Mouse (Mus musculus) neural tube, embryonic 12.5 days (tissue): ENCODE results near the gene Rtn4. TPM values are rescaled to one million over a fixed set of nuclear protein-coding genes. Genes with fewer than 3 reads are reported as not detected.
"Not testable (repeated sequence)": the region's sequence is repeated elsewhere in the genome, so short reads cannot be mapped to it uniquely, and the experiment has no call there.

Experiments
- ATAC-seq: fragments of 200-750 bp; cut with Nextera tagmentation; 2 replicates; pipeline ENCODE4 v1.8.0; 2017; ENCODE audit warnings: low read depth, mild to moderate bottlenecking, moderate TSS enrichment, moderate library complexity; ENCODE audit not compliant: low FRiP score
- H3K27ac ChIP-seq: fragments of 300-500 bp; sonication (generic); 2 replicates; pipeline ENCODE4 v1.5.1; 2016
- H3K27me3 ChIP-seq: fragments of 300-500 bp; sonication (generic); replicated peaks from 2 replicates; pipeline ENCODE4 v1.6.1; 2016; ENCODE audit warnings: mild to moderate bottlenecking
- H3K36me3 ChIP-seq: fragments of 300-500 bp; sonication (generic); 2 replicates; pipeline ENCODE4 v1.6.1; 2016; ENCODE audit warnings: mild to moderate bottlenecking
- H3K4me1 ChIP-seq: fragments of 300-500 bp; sonication (generic); 2 replicates; pipeline ENCODE4 v1.6.1; 2016
- H3K4me2 ChIP-seq: fragments of 300-500 bp; sonication (generic); replicated peaks from 2 replicates; pipeline ENCODE4 v1.6.1; 2016; ENCODE audit warnings: mild to moderate bottlenecking
- H3K4me3 ChIP-seq: fragments of 300-500 bp; sonication (generic); 2 replicates; pipeline ENCODE4 v1.5.1; 2016
- H3K9ac ChIP-seq: fragments of 300-500 bp; sonication (generic); 2 replicates; pipeline ENCODE4 v1.6.1; 2016; ENCODE audit warnings: mild to moderate bottlenecking
- H3K9me3 ChIP-seq: fragments of 300-500 bp; sonication (generic); 2 replicates; pipeline ENCODE4 v1.6.1; 2016; ENCODE audit warnings: mild to moderate bottlenecking
- WGBS: fragments of 180-500 bp; shearing (Covaris S2); methylation state at CpG from one replicate; pipeline ENCODE4 v1.1.7; 2016; 5-methylcytosine and 5-hydroxymethylcytosine counted together
- polyA plus RNA-seq: library from polyadenylated mRNA; unstranded; fragments of >200 nt; fragmentation: Nextera tagmentation; extraction: Ambion mirVana; gene quantifications from 2 replicates; pipeline ENCODE4 v1.2.1, GENCODE M21; 2016

Gene Rtn4
- polyA plus RNA-seq, 1 experiment from 2014 or later = 120 TPM

GRCm38 (mm10) chr11:29748750-29749467, 56.2 kb downstream of the Rtn4 start:
- ATAC-seq = no peak
- H3K9ac ChIP-seq = no peak overlapping the region
- H3K9me3 ChIP-seq = no peaks in the 10 kb centered on the region
- no peak overlapping the region for H3K4me2 ChIP-seq
- no peak overlapping the region for H3K27ac ChIP-seq
- no peaks in the 10 kb centered on the region for H3K27me3 ChIP-seq
- no peak overlapping the region for H3K4me3 ChIP-seq
- H3K36me3 ChIP-seq = peaks cover 24% of the 10 kb centered on the region
- WGBS = 90% methylated on average over 8 of the region's 8 CpGs
- no peaks in the 10 kb centered on the region for H3K4me1 ChIP-seq

GRCm38 (mm10) chr11:29749468-29749829, 56.7 kb downstream of the Rtn4 start:
- H3K4me2 ChIP-seq = no peak overlapping the region
- no peak overlapping the region for H3K4me3 ChIP-seq
- no peaks in the 10 kb centered on the region for H3K27me3 ChIP-seq
- H3K9ac ChIP-seq = no peak overlapping the region
- ATAC-seq = no peak
- 100% methylated on average over 1 of the region's 1 CpGs for whole genome bisulfite sequencing
- H3K27ac ChIP-seq = no peak overlapping the region
- H3K9me3 ChIP-seq = no peaks in the 10 kb centered on the region
- H3K4me1 ChIP-seq = no peaks in the 10 kb centered on the region
- peaks cover 21% of the 10 kb centered on the region for H3K36me3 ChIP-seq

- no peak overlapping the region for H3K4me3 ChIP-seq
- ATAC-seq = no peak
- no peaks in the 10 kb centered on the region for H3K27me3 ChIP-seq
- H3K9ac ChIP-seq = no peak overlapping the region
- 96% methylated on average over 2 of the region's 2 CpGs for WGBS
- no peak overlapping the region for H3K4me2 ChIP-seq
- H3K4me1 ChIP-seq = no peaks in the 10 kb centered on the region
- peaks cover 11% of the 10 kb centered on the region for H3K36me3 ChIP-seq
- no peaks in the 10 kb centered on the region for H3K9me3 ChIP-seq
- no peak overlapping the region for H3K27ac ChIP-seq
Observed at GRCm38 (mm10) chr11:29751013-29751412, 58.3 kb downstream of the Rtn4 start.

GRCm38 (mm10) chr11:29751648-29752611, 59.2 kb downstream of the Rtn4 start:
- Histone ChIP-seq H3K9ac (no peak overlapping the region), H3K9me3 (no peaks in the 10 kb centered on the region), H3K4me3 (no peak overlapping the region), H3K27ac (no peak overlapping the region), H3K36me3 (peaks cover 5% of the 10 kb centered on the region), H3K4me2 (no peak overlapping the region), H3K4me1 (no peaks in the 10 kb centered on the region), H3K27me3 (no peaks in the 10 kb centered on the region)
- ATAC-seq = no peak
- WGBS = 90% methylated on average over 14 of the region's 14 CpGs

GRCm38 (mm10) chr11:29756007-29756406, 63.3 kb downstream of the Rtn4 start:
- not testable (repeated sequence) for H3K4me1 ChIP-seq, H3K4me3 ChIP-seq, H3K9ac ChIP-seq, H3K27me3 ChIP-seq, H3K4me2 ChIP-seq, H3K36me3 ChIP-seq, H3K9me3 ChIP-seq, ATAC-seq, H3K27ac ChIP-seq
- 90% methylated on average over 5 of the region's 5 CpGs for whole genome bisulfite sequencing

GRCm38 (mm10) chr11:29758617-29759016, 65.9 kb downstream of the Rtn4 start:
- WGBS = 88% methylated on average over 5 of the region's 5 CpGs
- 0 out of 2 replicates have a peak, but pooled peaks have one; percentile 37 for ATAC-seq
- no peaks in the 10 kb centered on the region for H3K27me3 ChIP-seq
- no peaks in the 10 kb centered on the region for H3K9me3 ChIP-seq
- H3K36me3 ChIP-seq = no peaks in the 10 kb centered on the region
- H3K27ac ChIP-seq = no peak overlapping the region
- H3K4me2 ChIP-seq = no peak overlapping the region
- no peak overlapping the region for H3K4me3 ChIP-seq
- H3K9ac ChIP-seq = no peak overlapping the region
- no peaks in the 10 kb centered on the region for H3K4me1 ChIP-seq

- Histone ChIP-seq H3K27ac (no peak overlapping the region), H3K27me3 (no peaks in the 10 kb centered on the region), H3K4me3 (no peak overlapping the region), H3K36me3 (no peaks in the 10 kb centered on the region), H3K9me3 (no peaks in the 10 kb centered on the region), H3K9ac (no peak overlapping the region), H3K4me2 (no peak overlapping the region), H3K4me1 (no peaks in the 10 kb centered on the region)
- no peak for ATAC-seq
- WGBS = 88% methylated on average over 9 of the region's 9 CpGs
Observed at GRCm38 (mm10) chr11:29761387-29761786, 68.6 kb downstream of the Rtn4 start.

GRCm38 (mm10) chr11:29762768-29763167, 70.0 kb downstream of the Rtn4 start:
- H3K27ac ChIP-seq = no peak overlapping the region
- H3K9ac ChIP-seq = no peak overlapping the region
- no peaks in the 10 kb centered on the region for H3K4me1 ChIP-seq
- no peaks in the 10 kb centered on the region for H3K36me3 ChIP-seq
- no peaks in the 10 kb centered on the region for H3K27me3 ChIP-seq
- H3K4me2 ChIP-seq = no peak overlapping the region
- H3K9me3 ChIP-seq = no peaks in the 10 kb centered on the region
- 97% methylated on average over 1 of the region's 1 CpGs for WGBS
- H3K4me3 ChIP-seq = no peak overlapping the region
- no peak for ATAC-seq

- Histone ChIP-seq H3K27ac (no peak overlapping the region), H3K4me3 (no peak overlapping the region), H3K9ac (no peak overlapping the region), H3K36me3 (no peaks in the 10 kb centered on the region), H3K4me1 (no peaks in the 10 kb centered on the region), H3K27me3 (no peaks in the 10 kb centered on the region), H3K4me2 (no peak overlapping the region), H3K9me3 (no peaks in the 10 kb centered on the region)
- 50% methylated on average over 4 of the region's 4 CpGs for WGBS
- no peak for ATAC-seq
Observed at GRCm38 (mm10) chr11:29765063-29765462, 72.3 kb downstream of the Rtn4 start.

GRCm38 (mm10) chr11:29766313-29766982, 73.7 kb downstream of the Rtn4 start:
- no peak for ATAC-seq
- H3K27me3 ChIP-seq = no peaks in the 10 kb centered on the region
- H3K4me1 ChIP-seq = no peaks in the 10 kb centered on the region
- no peak overlapping the region for H3K4me3 ChIP-seq
- WGBS = 84% methylated on average over 11 of the region's 11 CpGs
- no peaks in the 10 kb centered on the region for H3K9me3 ChIP-seq
- H3K27ac ChIP-seq = no peak overlapping the region
- H3K9ac ChIP-seq = no peak overlapping the region
- no peak overlapping the region for H3K4me2 ChIP-seq
- no peaks in the 10 kb centered on the region for H3K36me3 ChIP-seq

- Histone ChIP-seq H3K27me3 (no peaks in the 10 kb centered on the region), H3K27ac (no peak overlapping the region), H3K9me3 (no peaks in the 10 kb centered on the region), H3K9ac (no peak overlapping the region), H3K4me2 (no peak overlapping the region), H3K4me3 (no peak overlapping the region), H3K4me1 (no peaks in the 10 kb centered on the region), H3K36me3 (no peaks in the 10 kb centered on the region)
- ATAC-seq = no peak
Observed at GRCm38 (mm10) chr11:29768523-29768922, 75.8 kb downstream of the Rtn4 start.

- no peaks in the 10 kb centered on the region for H3K36me3 ChIP-seq
- ATAC-seq = no peak
- peaks cover 4% of the 10 kb centered on the region; the same call in 1 of the 2 replicates for H3K4me1 ChIP-seq
- H3K27me3 ChIP-seq = no peaks in the 10 kb centered on the region
- H3K4me2 ChIP-seq = no peak overlapping the region
- no peak overlapping the region for H3K4me3 ChIP-seq
- no peak overlapping the region for H3K9ac ChIP-seq
- H3K9me3 ChIP-seq = no peaks in the 10 kb centered on the region
- H3K27ac ChIP-seq = no peak overlapping the region
- WGBS = 77% methylated on average over 3 of the region's 3 CpGs
Observed at GRCm38 (mm10) chr11:29770666-29771400, 78.1 kb downstream of the Rtn4 start.
